Mouse (Mus musculus): Measurements from ENCODE around the gene Ear1. TPM values are rescaled to one million over a fixed set of nuclear protein-coding genes. Genes with fewer than 3 reads are reported as not detected.
"Not testable (repeated sequence)": the region's sequence is repeated elsewhere in the genome, so short reads cannot be mapped to it uniquely, and the experiment has no call there.

Gene Ear1
- polyA plus RNA-seq, 1 experiment from 2014 or later, result 0.38 TPM

- not testable (repeated sequence) for ATAC-seq (ENCODE audit: low read depth); H3K9me3 ChIP-seq
- WGBS, result 88% methylated on average over 3 of the region's 3 CpGs
Measured at GRCm38 (mm10) chr14:43784645-43785044, 90.7 kb downstream of the Ear1 start, which contains the start of gene Gm8180. Gene Gm8180, minus strand, starts transcription at chr14:43784745.

More at GRCm38 (mm10) chr14:43784645-43785044, 90.7 kb downstream of the Ear1 start, which contains the start of gene Gm8180:
- not testable (repeated sequence) for H3K27me3 ChIP-seq; H3K9ac ChIP-seq; H3K4me1 ChIP-seq (replicated peaks); H3K36me3 ChIP-seq; H3K4me2 ChIP-seq; H3K4me3 ChIP-seq; H3K27ac ChIP-seq (replicated peaks)

Other genes with a start within 250 kb of the Ear1 start
- gene Gm8165, start 198.3 kb downstream of the Ear1 start, polyA plus RNA-seq (2015; fragmentation: Nextera tagmentation; extraction: Ambion mirVana), result not detected in 2 replicates
- 1.5 and 1.6 TPM in 2 replicates for gene Gm7324, start 177.7 kb downstream of the Ear1 start, polyA plus RNA-seq (2015; fragmentation: Nextera tagmentation; extraction: Ambion mirVana)
- gene Gm16506, start 148.0 kb downstream of the Ear1 start, polyA plus RNA-seq (2015; fragmentation: Nextera tagmentation; extraction: Ambion mirVana), result not detected in 2 replicates
- not detected in 2 replicates for gene Gm6526, start 127.7 kb downstream of the Ear1 start, polyA plus RNA-seq (2015; fragmentation: Nextera tagmentation; extraction: Ambion mirVana)
- not detected in 2 replicates for gene Gm8180, start 90.8 kb downstream of the Ear1 start, polyA plus RNA-seq (2015; fragmentation: Nextera tagmentation; extraction: Ambion mirVana)
- not detected in 2 replicates for gene Ear10, start 48.0 kb upstream of the Ear1 start, polyA plus RNA-seq (2015; fragmentation: Nextera tagmentation; extraction: Ambion mirVana)
- 5.7 and 6.5 TPM in 2 replicates for gene Gm8113, start 49.9 kb upstream of the Ear1 start, polyA plus RNA-seq (2015; fragmentation: Nextera tagmentation; extraction: Ambion mirVana)
- not detected in 2 replicates for gene Ang5, start 81.6 kb upstream of the Ear1 start, polyA plus RNA-seq (2015; fragmentation: Nextera tagmentation; extraction: Ambion mirVana)
- gene Ang6, start 126.8 kb upstream of the Ear1 start, polyA plus RNA-seq (2015; fragmentation: Nextera tagmentation; extraction: Ambion mirVana), result not detected in 2 replicates
- gene Ear2, start 227.1 kb upstream of the Ear1 start, polyA plus RNA-seq (2015; fragmentation: Nextera tagmentation; extraction: Ambion mirVana), result 0.44 TPM in 1 of 2 replicates, not detected in the other
- gene Gm3327, start 248.3 kb upstream of the Ear1 start, polyA plus RNA-seq (2015; fragmentation: Nextera tagmentation; extraction: Ambion mirVana), result not detected in 2 replicates